Mouse (Mus musculus): ENCODE results near the gene 1700109H08Rik. TPM values are rescaled to one million over a fixed set of nuclear protein-coding genes. Genes with fewer than 3 reads are reported as not detected.
"Not testable (repeated sequence)": the region's sequence is repeated elsewhere in the genome, so short reads cannot be mapped to it uniquely, and the experiment has no call there.

1700109H08Rik gene
- polyA plus RNA-seq (2014; fragmentation: Nextera tagmentation; extraction: Ambion mirVana) = 3.9 and 4.9 TPM in 2 replicates

- Histone ChIP-seq H3K9me3 (ENCODE audit: control insufficient read depth, low read length) (peaks cover 4% of the 10 kb centered on the region; the same call in 1 of the 2 replicates), H3K4me3 (ENCODE audit: low read depth, low read length) (no peak within 1 kb of the TSS), H3K27ac (ENCODE audit: low read depth, low read length) (no peak within 1 kb of the TSS), H3K36me3 (ENCODE audit: control insufficient read depth, insufficient read depth, low read length) (peaks cover 27% of the 10 kb centered on the region), H3K27me3 (ENCODE audit: control insufficient read depth, insufficient read depth, low read length) (no peaks in the 10 kb centered on the region), H3K9ac (ENCODE audit: low read length) (no peak within 1 kb of the TSS), H3K4me2 (ENCODE audit: low read depth, low read length, severe bottlenecking) (no peak within 1 kb of the TSS), H3K4me1 (replicated peaks; ENCODE audit: control insufficient read depth, insufficient read depth, low read length) (no peaks in the 10 kb centered on the region)
- ATAC-seq (replicated peaks; ENCODE audit: low FRiP score) (no peak), DNase-seq (ENCODE audit: low spot score) (no peak)
- 92% methylated on average over 4 of the region's 4 CpGs for WGBS
Observed at GRCm38 (mm10) chr5:3571266-3571665, at the start of gene 1700109H08Rik. 1700109H08Rik (plus strand) TSS chr5:3571566.

DNA sequence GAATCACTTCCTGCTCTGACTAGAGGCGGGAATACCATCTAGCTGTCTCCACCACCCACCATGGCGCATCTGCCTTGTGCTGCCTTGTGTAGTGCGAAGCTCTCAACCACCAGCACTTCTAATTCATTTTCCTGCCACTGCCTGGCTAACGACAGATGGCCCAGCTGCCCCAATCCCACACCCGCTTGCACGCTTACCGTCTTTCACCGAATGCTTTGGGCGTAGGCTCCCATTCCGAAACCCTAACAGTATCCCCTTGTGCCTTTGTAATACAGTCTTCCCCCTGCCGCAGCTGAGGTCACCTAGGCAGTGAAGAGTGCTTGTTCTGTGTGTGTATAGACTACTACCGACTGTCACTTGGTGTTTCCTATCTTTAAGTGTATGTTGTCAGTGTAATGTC is 49.6 kb upstream of the 1700109H08Rik start:
- Histone ChIP-seq H3K9ac (ENCODE audit: low read length) (no peak overlapping the region), H3K27ac (ENCODE audit: low read depth, low read length) (no peak overlapping the region), H3K36me3 (ENCODE audit: control insufficient read depth, insufficient read depth, low read length) (no peaks in the 10 kb centered on the region; the same call in 1 of the 2 replicates), H3K9me3 (ENCODE audit: control insufficient read depth, low read length) (no peaks in the 10 kb centered on the region), H3K4me2 (ENCODE audit: low read depth, low read length, severe bottlenecking) (no peak overlapping the region), H3K27me3 (ENCODE audit: control insufficient read depth, insufficient read depth, low read length) (no peaks in the 10 kb centered on the region), H3K4me3 (ENCODE audit: low read depth, low read length) (no peak overlapping the region), H3K4me1 (replicated peaks; ENCODE audit: control insufficient read depth, insufficient read depth, low read length) (no peaks in the 10 kb centered on the region)
- DNase-seq (ENCODE audit: low spot score) = no peak
- WGBS = 92% methylated on average over 12 of the region's 12 CpGs
- no peak for ATAC-seq (replicated peaks; ENCODE audit: low FRiP score)

DNA sequence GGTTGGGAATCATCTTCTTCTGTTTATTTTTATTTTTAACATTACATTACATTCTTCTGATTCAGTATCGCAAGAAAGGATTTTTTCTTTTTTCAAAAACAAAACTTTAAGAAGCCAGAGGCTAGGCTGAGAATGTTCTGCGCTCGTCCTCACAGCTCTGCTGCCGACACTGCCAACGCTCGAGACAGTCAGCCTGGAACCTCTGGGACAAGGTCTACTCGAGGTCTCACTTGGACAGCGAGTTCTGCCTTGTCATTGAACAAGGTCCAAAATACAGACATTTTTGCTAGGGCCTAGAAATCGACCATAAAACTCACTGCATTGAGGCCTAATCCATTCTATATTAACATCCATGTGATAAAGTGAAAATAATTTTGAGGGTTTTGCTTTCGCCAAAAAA is 48.5 kb upstream of the 1700109H08Rik start:
- DNase-seq (ENCODE audit: low spot score) = no peak
- Histone ChIP-seq H3K9ac (ENCODE audit: low read length) (no peak overlapping the region), H3K4me3 (ENCODE audit: low read depth, low read length) (no peak overlapping the region), H3K27ac (ENCODE audit: low read depth, low read length) (no peak overlapping the region), H3K4me1 (replicated peaks; ENCODE audit: control insufficient read depth, insufficient read depth, low read length) (peaks cover 4% of the 10 kb centered on the region; the same call in 1 of the 2 replicates), H3K9me3 (ENCODE audit: control insufficient read depth, low read length) (no peaks in the 10 kb centered on the region), H3K36me3 (ENCODE audit: control insufficient read depth, insufficient read depth, low read length) (no peaks in the 10 kb centered on the region; the same call in 1 of the 2 replicates), H3K27me3 (ENCODE audit: control insufficient read depth, insufficient read depth, low read length) (no peaks in the 10 kb centered on the region), H3K4me2 (ENCODE audit: low read depth, low read length, severe bottlenecking) (no peak overlapping the region)
- WGBS = 93% methylated on average over 10 of the region's 10 CpGs
- no peak for ATAC-seq (replicated peaks; ENCODE audit: low FRiP score)

GRCm38 (mm10) chr5:3527041-3527691 is 44.2 kb upstream of the 1700109H08Rik start:
- H3K27me3 ChIP-seq (ENCODE audit: control insufficient read depth, insufficient read depth, low read length) = no peaks in the 10 kb centered on the region
- peaks cover 4% of the 10 kb centered on the region; the same call in 1 of the 2 replicates for H3K4me1 ChIP-seq (replicated peaks; ENCODE audit: control insufficient read depth, insufficient read depth, low read length)
- H3K27ac ChIP-seq (ENCODE audit: low read depth, low read length) = no peak overlapping the region
- WGBS = 35% methylated on average over 5 of the region's 5 CpGs
- H3K9ac ChIP-seq (ENCODE audit: low read length) = no peak overlapping the region
- DNase-seq (ENCODE audit: low spot score) (no peak), ATAC-seq (replicated peaks; ENCODE audit: low FRiP score) (peak; percentile 65)
- no peak overlapping the region for H3K4me2 ChIP-seq (ENCODE audit: low read depth, low read length, severe bottlenecking)
- no peaks in the 10 kb centered on the region for H3K36me3 ChIP-seq (ENCODE audit: control insufficient read depth, insufficient read depth, low read length)
- H3K9me3 ChIP-seq (ENCODE audit: control insufficient read depth, low read length) = no peaks in the 10 kb centered on the region
- no peak overlapping the region for H3K4me3 ChIP-seq (ENCODE audit: low read depth, low read length)

DNA sequence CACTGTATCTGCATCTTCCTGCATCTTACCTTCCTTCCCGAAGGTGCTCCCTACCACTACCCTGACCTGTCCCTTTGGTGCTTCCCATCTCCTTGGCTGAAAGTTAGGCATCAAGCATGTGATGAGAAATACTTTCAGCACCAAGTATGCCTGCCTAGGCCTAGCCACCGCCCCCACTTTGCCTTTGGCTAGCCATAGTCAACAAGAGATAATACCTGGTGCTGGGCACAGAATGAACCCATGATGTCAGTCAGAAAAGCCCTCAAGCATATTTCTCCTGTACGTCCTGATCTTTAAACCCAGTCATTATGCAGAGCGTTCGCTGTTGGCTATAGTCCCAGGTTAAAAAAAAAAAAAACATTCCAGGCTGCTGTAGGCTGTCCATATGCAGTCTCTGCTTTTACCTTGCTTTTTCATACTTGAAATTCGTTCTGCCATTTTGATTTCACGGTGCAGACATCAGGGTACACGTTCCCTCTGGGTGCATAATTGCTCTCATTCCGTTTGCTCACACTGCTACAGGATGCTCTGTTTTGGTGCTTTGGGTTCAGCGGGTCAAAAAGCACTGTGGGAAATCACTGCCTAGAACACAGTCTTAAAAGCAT is 41.7 kb upstream of the 1700109H08Rik start:
- Histone ChIP-seq H3K9me3 (ENCODE audit: control insufficient read depth, low read length) (no peaks in the 10 kb centered on the region), H3K27me3 (ENCODE audit: control insufficient read depth, insufficient read depth, low read length) (no peaks in the 10 kb centered on the region), H3K4me3 (ENCODE audit: low read depth, low read length) (no peak overlapping the region), H3K36me3 (ENCODE audit: control insufficient read depth, insufficient read depth, low read length) (no peaks in the 10 kb centered on the region), H3K4me2 (ENCODE audit: low read depth, low read length, severe bottlenecking) (no peak overlapping the region), H3K27ac (ENCODE audit: low read depth, low read length) (no peak overlapping the region), H3K4me1 (replicated peaks; ENCODE audit: control insufficient read depth, insufficient read depth, low read length) (peaks cover 4% of the 10 kb centered on the region; the same call in 1 of the 2 replicates), H3K9ac (ENCODE audit: low read length) (no peak overlapping the region)
- WGBS = 89% methylated on average over 10 of the region's 10 CpGs
- no peak for DNase-seq (ENCODE audit: low spot score)
- no peak for ATAC-seq (replicated peaks; ENCODE audit: low FRiP score)

- not testable (repeated sequence) for H3K36me3 ChIP-seq (ENCODE audit: control insufficient read depth, insufficient read depth, low read length); H3K9ac ChIP-seq (ENCODE audit: low read length); H3K27ac ChIP-seq (ENCODE audit: low read depth, low read length); DNase-seq (ENCODE audit: low spot score); H3K4me3 ChIP-seq (ENCODE audit: low read depth, low read length); H3K27me3 ChIP-seq (ENCODE audit: control insufficient read depth, insufficient read depth, low read length); H3K4me1 ChIP-seq (replicated peaks; ENCODE audit: control insufficient read depth, insufficient read depth, low read length); H3K9me3 ChIP-seq (ENCODE audit: control insufficient read depth, low read length); ATAC-seq (replicated peaks; ENCODE audit: low FRiP score); H3K4me2 ChIP-seq (ENCODE audit: low read depth, low read length, severe bottlenecking)
Observed at GRCm38 (mm10) chr5:3532048-3532447, 39.3 kb upstream of the 1700109H08Rik start.

DNA sequence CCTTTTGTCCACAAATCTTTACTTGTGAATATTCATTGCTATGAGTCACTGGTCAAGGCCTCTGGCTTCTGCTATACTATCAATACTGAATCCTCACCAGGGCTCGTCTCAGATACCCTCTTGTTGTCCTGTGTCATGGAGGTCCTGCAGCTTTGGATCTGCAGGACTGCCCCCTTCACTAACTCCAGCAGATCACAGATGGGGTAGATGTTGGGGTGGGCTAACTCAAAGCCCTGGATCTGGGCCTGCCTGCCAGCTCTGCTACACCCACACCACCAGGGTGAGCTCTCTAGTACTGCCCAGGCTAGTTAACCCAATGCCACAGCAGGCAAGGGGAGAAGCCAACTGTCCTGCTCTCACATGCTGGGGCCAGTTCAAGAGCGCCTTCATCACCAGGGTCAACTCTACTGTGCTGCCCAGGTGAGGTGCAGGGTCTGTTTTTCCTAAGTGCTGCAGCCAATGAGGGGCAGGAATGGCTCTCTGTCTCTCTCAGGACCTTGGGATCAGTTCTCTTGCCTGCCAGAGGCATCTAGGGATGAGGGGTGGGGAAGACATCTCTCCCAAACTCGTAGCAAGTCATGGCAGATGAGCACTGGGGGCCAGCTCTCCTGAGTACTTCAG is 34.7 kb upstream of the 1700109H08Rik start:
- Histone ChIP-seq H3K36me3 (ENCODE audit: control insufficient read depth, insufficient read depth, low read length) (no peaks in the 10 kb centered on the region), H3K9me3 (ENCODE audit: control insufficient read depth, low read length) (no peaks in the 10 kb centered on the region), H3K4me2 (ENCODE audit: low read depth, low read length, severe bottlenecking) (no peak overlapping the region), H3K4me3 (ENCODE audit: low read depth, low read length) (no peak overlapping the region), H3K27ac (ENCODE audit: low read depth, low read length) (no peak overlapping the region), H3K27me3 (ENCODE audit: control insufficient read depth, insufficient read depth, low read length) (no peaks in the 10 kb centered on the region), H3K4me1 (replicated peaks; ENCODE audit: control insufficient read depth, insufficient read depth, low read length) (no peaks in the 10 kb centered on the region), H3K9ac (ENCODE audit: low read length) (no peak overlapping the region)
- WGBS = 70% methylated on average over 3 of the region's 3 CpGs
- no peak for ATAC-seq (replicated peaks; ENCODE audit: low FRiP score)
- DNase-seq (ENCODE audit: low spot score) = no peak

DNA sequence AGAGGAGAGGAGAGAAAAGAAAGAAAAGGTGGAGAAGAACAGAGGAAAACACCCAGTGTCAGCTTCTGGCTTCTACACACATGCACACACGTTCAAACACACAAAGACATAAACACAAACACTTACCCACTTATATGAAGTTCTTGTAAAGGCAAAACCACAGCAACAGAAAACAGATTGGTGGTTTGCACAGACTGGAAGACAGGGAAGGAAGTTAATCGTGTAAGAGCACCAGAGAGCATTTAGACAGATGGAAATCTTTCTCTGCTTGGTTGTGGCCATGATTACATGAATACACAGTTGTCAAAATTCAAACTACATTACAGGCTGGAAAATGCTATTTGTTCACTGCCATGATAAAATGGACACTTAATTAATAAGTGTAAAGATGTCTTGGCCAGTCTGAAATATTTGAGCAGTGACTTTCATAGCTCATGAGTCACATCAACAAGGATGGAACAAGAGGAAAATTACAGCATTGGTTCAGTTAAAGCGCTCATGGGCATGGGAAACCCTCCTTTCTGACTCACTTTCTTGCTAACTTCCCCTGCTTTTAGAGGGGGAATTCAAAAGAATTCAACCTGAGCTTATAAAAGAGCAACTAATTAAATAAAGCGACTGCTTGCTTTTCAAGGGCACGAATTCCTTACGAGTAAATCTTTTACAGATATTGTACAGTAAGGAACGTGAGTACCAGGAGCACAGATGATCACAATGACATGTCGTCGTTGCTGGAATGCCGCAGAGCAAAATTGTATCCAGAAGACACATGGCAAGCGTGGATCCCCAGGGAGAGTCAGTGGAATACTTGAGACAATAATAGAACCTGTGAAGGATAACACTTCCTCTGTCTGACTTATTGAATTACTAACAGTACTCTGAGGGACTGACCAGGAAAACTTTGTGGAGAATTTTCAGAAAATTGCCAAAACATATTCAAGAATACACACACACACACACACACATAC is 32.6 kb upstream of the 1700109H08Rik start:
- Histone ChIP-seq H3K4me2 (ENCODE audit: low read depth, low read length, severe bottlenecking) (no peak overlapping the region), H3K27me3 (ENCODE audit: control insufficient read depth, insufficient read depth, low read length) (no peaks in the 10 kb centered on the region), H3K27ac (ENCODE audit: low read depth, low read length) (no peak overlapping the region), H3K4me3 (ENCODE audit: low read depth, low read length) (no peak overlapping the region), H3K9me3 (ENCODE audit: control insufficient read depth, low read length) (no peaks in the 10 kb centered on the region), H3K9ac (ENCODE audit: low read length) (no peak overlapping the region), H3K4me1 (replicated peaks; ENCODE audit: control insufficient read depth, insufficient read depth, low read length) (no peaks in the 10 kb centered on the region), H3K36me3 (ENCODE audit: control insufficient read depth, insufficient read depth, low read length) (no peaks in the 10 kb centered on the region)
- ATAC-seq (replicated peaks; ENCODE audit: low FRiP score) (no peak), DNase-seq (ENCODE audit: low spot score) (no peak)
- WGBS = 72% methylated on average over 11 of the region's 11 CpGs

Measured in forebrain, embryonic 11.5 days (tissue).